In the genomic region with DNA sequence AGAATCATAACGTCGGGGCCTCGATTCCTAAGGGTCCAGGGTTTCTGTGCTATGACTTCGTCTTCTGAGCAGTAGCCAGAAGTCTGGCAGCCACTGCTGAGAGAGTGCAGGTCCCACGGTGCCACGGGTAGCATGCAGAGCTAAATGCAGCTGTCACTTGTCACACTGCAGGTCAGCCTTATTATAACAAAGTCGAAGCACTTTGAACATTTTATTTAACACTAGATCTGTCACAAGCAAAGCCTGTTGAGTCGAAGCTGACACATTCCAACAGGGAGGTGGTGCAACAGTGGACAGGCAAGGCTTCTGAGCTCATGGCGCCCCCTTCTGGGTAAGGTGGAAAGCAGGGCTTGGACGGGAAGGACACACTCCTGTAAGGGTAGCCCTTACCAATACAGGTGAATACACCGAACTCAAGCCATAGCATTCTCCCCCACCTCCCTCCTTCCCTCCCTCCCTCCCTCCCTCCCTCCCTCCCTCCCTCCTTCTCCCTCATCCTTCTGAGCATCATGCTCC, we compare ENCODE assay signal across 9 mouse cellular contexts.
DNase-seq lines count a peak whose midpoint lies in the region; ATAC-seq and TF ChIP-seq lines count a peak whose summit lies in the region.
"Had no signal": no experiment of that assay in that cellular context is flagged by ENCODE, and none has a peak within 500 bp of the region (broad histone marks: within the 10 kb centered on the region; RNA-seq: fewer than 3 reads in every experiment).

No protein-coding gene starts in this region.

- peaks cover 65% of the 10 kb centered on the region for H3K36me3 ChIP-seq in heart, embryonic 12.5 days
- no peaks in the 10 kb centered on the region for H3K36me3 ChIP-seq in spleen, adult 2 months (ENCODE audit: control insufficient read depth, insufficient read depth, low read length)
- H3K36me3 ChIP-seq in hindbrain, embryonic 14.5 days (replicated peaks; ENCODE audit: control insufficient read depth, insufficient read depth) = peaks cover 10% of the 10 kb centered on the region

- DNase-seq in heart, adult 18-20 months = no peak
- DNase-seq in spleen, adult 2 months (ENCODE audit: low read depth in 1 of 2, low spot score in 2 of 2) = no peak
- no peak for DNase-seq in spleen, postnatal 14 days (ENCODE audit: low spot score in 2 of 2)
- DNase-seq in heart, postnatal 4 days = peak; percentile 64
- DNase-seq in thymus, postnatal 36 days = peak; percentile 58 to 64
- no peak for DNase-seq in right cerebral cortex, postnatal 4 days
- no peak for DNase-seq in hindbrain, embryonic 14.5 days (ENCODE audit: low spot score)

- H3K4me3 ChIP-seq in heart, embryonic 12.5 days = no peak overlapping the region
- no peak overlapping the region for H3K4me3 ChIP-seq in spleen, adult 2 months (ENCODE audit: extremely low read depth, insufficient read depth, insufficient read length)
- no peak overlapping the region for H3K4me3 ChIP-seq in hindbrain, embryonic 14.5 days (replicated peaks; ENCODE audit: low read length)

- no peak for TF ChIP-seq POLR2A in spleen, adult 2 months (IDR thresholded peaks at IDR 0.05; ENCODE audit: low read depth, low read length)

- H3K9ac ChIP-seq in heart, embryonic 12.5 days = no peak overlapping the region
- H3K9ac ChIP-seq in hindbrain, embryonic 14.5 days = no peak overlapping the region

- peaks cover 53% of the 10 kb centered on the region for H3K4me1 ChIP-seq in heart, embryonic 12.5 days (replicated peaks)
- peaks cover 2% of the 10 kb centered on the region; the same call in 1 of the 2 replicates for H3K4me1 ChIP-seq in spleen, adult 2 months (ENCODE audit: control insufficient read depth, insufficient read depth, insufficient read length)
- no peaks in the 10 kb centered on the region for H3K4me1 ChIP-seq in hindbrain, embryonic 14.5 days (replicated peaks; ENCODE audit: control insufficient read depth, insufficient read depth, low read length)

- H3K27me3 ChIP-seq in heart, embryonic 12.5 days (replicated peaks) = no peaks in the 10 kb centered on the region
- H3K27me3 ChIP-seq in spleen, adult 2 months (ENCODE audit: control insufficient read depth, insufficient read depth, low read length) = no peaks in the 10 kb centered on the region
- no peaks in the 10 kb centered on the region for H3K27me3 ChIP-seq in hindbrain, embryonic 14.5 days (ENCODE audit: control insufficient read depth, insufficient read depth, low read length)

- H3K27ac ChIP-seq in heart, embryonic 12.5 days (ENCODE audit: poor library complexity, severe bottlenecking) = 0 out of 2 replicates have a peak overlapping the region, but pooled peaks have one; percentile 26
- H3K27ac ChIP-seq in spleen, adult 2 months (ENCODE audit: insufficient read depth, low read length) = no peak overlapping the region
- H3K27ac ChIP-seq in hindbrain, embryonic 14.5 days = no peak overlapping the region

- H3K4me2 ChIP-seq in heart, embryonic 12.5 days = no peak overlapping the region
- no peak overlapping the region for H3K4me2 ChIP-seq in hindbrain, embryonic 14.5 days (replicated peaks)

- peak; percentile 8; the same call in 1 of the 2 replicates for TF ChIP-seq CTCF in spleen, adult 2 months (IDR thresholded peaks at IDR 0.05; ENCODE audit: extremely low read depth, insufficient read depth, insufficient read length, insufficient replicate concordance)

- no peaks in the 10 kb centered on the region for H3K9me3 ChIP-seq in heart, embryonic 12.5 days (replicated peaks)
- H3K9me3 ChIP-seq in hindbrain, embryonic 14.5 days (ENCODE audit: control insufficient read depth, low read length) = no peaks in the 10 kb centered on the region

- WGBS in heart, embryonic 12.5 days = 48% methylated on average over 11 of the region's 11 CpGs
- 91% methylated on average over 11 of the region's 11 CpGs for WGBS in spleen, adult 2 months
- 80% methylated on average over 11 of the region's 11 CpGs for WGBS in hindbrain, embryonic 14.5 days

- ATAC-seq in heart, embryonic 12.5 days (ENCODE audit: insufficient number of reproducible peaks, low FRiP score) = no peak
- no peak for ATAC-seq in hindbrain, embryonic 14.5 days (ENCODE audit: low FRiP score)
- ATAC-seq: forebrain, embryonic 16.5 days had no signal

Comparison
In these comparisons a context has a peak if more than half of its experiments do, and no peak if none do; other contexts are left out.
1. DNase-seq: peak in heart, postnatal 4 days (single experiment) and thymus, postnatal 36 days (2 of 2); none in heart, adult 18-20 months (0 of 2), spleen, adult 2 months (0 of 2), spleen, postnatal 14 days (0 of 2), right cerebral cortex, postnatal 4 days (single experiment) and hindbrain, embryonic 14.5 days (single experiment).